Mouse (Mus musculus): Measurements from ENCODE around the gene Dcps.
"Not testable (repeated sequence)": the region's sequence is repeated elsewhere in the genome, so short reads cannot be mapped to it uniquely, and the experiment has no call there.

Gene Dcps

GRCm38 (mm10) chr9:35176124-35176659, 331 bp upstream of the Dcps start:
- DNase-seq: no peak

GRCm38 (mm10) chr9:35173331-35173730, 2.5 kb downstream of the Dcps start:
- no peak for DNase-seq

- no peak for DNase-seq
Measured at GRCm38 (mm10) chr9:35170071-35170470, 5.8 kb downstream of the Dcps start.

GRCm38 (mm10) chr9:35166798-35167635, 8.8 kb downstream of the Dcps start:
- no peak for DNase-seq

- peak; percentile 51 to 73 for DNase-seq
Measured at GRCm38 (mm10) chr9:35166144-35166797, 9.6 kb downstream of the Dcps start.

GRCm38 (mm10) chr9:35164142-35164874, 11.6 kb downstream of the Dcps start:
- DNase-seq: no peak

GRCm38 (mm10) chr9:35163011-35163690, 12.7 kb downstream of the Dcps start:
- DNase-seq: peak; percentile 95 to 98

GRCm38 (mm10) chr9:35161721-35162120, 14.1 kb downstream of the Dcps start:
- no peak for DNase-seq

- no peak for DNase-seq
Measured at GRCm38 (mm10) chr9:35160662-35161061, 15.2 kb downstream of the Dcps start.

GRCm38 (mm10) chr9:35158477-35158876, 17.4 kb downstream of the Dcps start:
- DNase-seq: no peak

- DNase-seq: no peak
Measured at GRCm38 (mm10) chr9:35156862-35157261, 19.0 kb downstream of the Dcps start.

- peak in 1 of 2 experiments; percentile 31 for DNase-seq
Measured at GRCm38 (mm10) chr9:35156002-35156710, 19.7 kb downstream of the Dcps start.

- DNase-seq: no peak
Measured at GRCm38 (mm10) chr9:35152923-35153322, 22.9 kb downstream of the Dcps start.

- not testable (repeated sequence) for DNase-seq
Measured at GRCm38 (mm10) chr9:35148822-35149221, 27.0 kb downstream of the Dcps start.

GRCm38 (mm10) chr9:35147261-35147660, 28.6 kb downstream of the Dcps start:
- not testable (repeated sequence) for DNase-seq

- DNase-seq: no peak
Measured at GRCm38 (mm10) chr9:35145829-35146228, 30.0 kb downstream of the Dcps start.

- DNase-seq: no peak
Measured at GRCm38 (mm10) chr9:35145118-35145517, 30.7 kb downstream of the Dcps start.

- no peak for DNase-seq
Measured at GRCm38 (mm10) chr9:35142221-35142620, 33.6 kb downstream of the Dcps start.

GRCm38 (mm10) chr9:35139231-35139744, 36.6 kb downstream of the Dcps start:
- no peak for DNase-seq

GRCm38 (mm10) chr9:35138029-35138428, 37.8 kb downstream of the Dcps start:
- no peak for DNase-seq

GRCm38 (mm10) chr9:35135575-35135974, 40.3 kb downstream of the Dcps start:
- peak; percentile 69 to 71 for DNase-seq
